Comparison of ENCODE assay signal across 15 mouse cellular contexts in the genomic region with DNA sequence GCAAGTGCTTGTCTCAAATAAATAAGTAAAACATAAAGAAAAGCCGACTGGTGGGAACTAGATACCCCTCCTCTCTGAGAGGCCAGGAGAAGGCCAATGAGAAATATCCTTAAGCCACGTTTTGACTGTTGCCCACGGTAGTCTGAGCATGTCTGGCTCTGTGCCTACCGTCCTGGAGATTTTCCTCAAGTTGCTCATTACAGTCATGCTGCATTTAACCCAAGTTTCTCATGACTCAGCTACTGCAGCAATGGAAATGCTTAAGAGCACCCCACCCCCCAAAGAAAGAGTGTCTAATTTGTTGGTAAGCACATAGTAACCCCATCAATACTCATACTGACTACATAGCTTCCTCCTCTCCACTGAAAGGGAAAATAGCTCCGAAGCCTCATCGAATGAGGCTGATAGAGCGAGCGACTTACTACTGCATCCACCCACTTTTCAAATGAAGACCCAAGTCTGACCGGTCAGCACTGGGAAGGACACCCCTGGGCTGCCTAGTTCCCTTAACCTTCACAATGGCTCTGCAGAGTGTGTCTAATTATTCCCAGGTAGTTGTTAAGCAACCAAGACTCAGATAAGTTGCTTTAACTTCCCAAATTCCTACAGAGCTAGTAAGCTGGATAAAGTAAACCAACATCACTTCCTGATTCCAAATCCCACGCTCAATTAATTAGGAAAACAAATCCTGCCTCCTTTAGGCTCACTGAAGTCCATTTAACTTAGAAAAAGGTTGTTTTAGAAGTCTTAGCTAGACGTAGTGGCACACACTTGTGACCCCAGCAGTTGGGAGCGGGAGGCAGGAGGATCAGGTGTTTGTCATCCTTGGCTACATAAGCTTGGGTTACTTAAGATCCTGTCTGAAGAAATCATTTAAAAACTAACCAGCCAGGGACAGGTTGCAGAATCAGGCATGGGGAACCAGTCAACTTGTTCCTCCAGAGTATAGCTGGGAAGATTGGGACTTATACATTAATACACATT. TPM values are rescaled to one million over a fixed set of nuclear protein-coding genes. Genes with fewer than 3 reads are reported as not detected.
DNase-seq lines count a peak whose midpoint lies in the region; ATAC-seq and TF ChIP-seq lines count a peak whose summit lies in the region.
"Had no signal": no experiment of that assay in that cellular context is flagged by ENCODE, and none has a peak within 500 bp of the region (broad histone marks: within the 10 kb centered on the region; RNA-seq: fewer than 3 reads in every experiment).

No protein-coding gene starts in this region.

- no peak for TF ChIP-seq POLR2A in lung, adult 2 months (IDR thresholded peaks at IDR 0.05; ENCODE audit: borderline replicate concordance, extremely low read depth, low read depth, low read length)
- TF ChIP-seq POLR2A in bone marrow, adult 2 months (IDR thresholded peaks at IDR 0.05; ENCODE audit: borderline replicate concordance, control insufficient read depth, low read depth, low read length) = no peak
- TF ChIP-seq POLR2A in kidney, adult 2 months (IDR thresholded peaks at IDR 0.05; ENCODE audit: low read depth, low read length) = no peak

- no peaks in the 10 kb centered on the region for H3K27me3 ChIP-seq in lung, embryonic 14.5 days (ENCODE audit: insufficient read depth, low read length)
- no peaks in the 10 kb centered on the region for H3K27me3 ChIP-seq in kidney, adult 2 months (replicated peaks; ENCODE audit: control insufficient read depth, insufficient read depth, low read length)
- no peaks in the 10 kb centered on the region for H3K27me3 ChIP-seq in forebrain, postnatal 0 days (ENCODE audit: insufficient read depth, low read length)
- H3K27me3 ChIP-seq in forebrain, embryonic 15.5 days = no peaks in the 10 kb centered on the region
- H3K27me3 ChIP-seq in heart, embryonic 12.5 days (replicated peaks) = no peaks in the 10 kb centered on the region
- H3K27me3 ChIP-seq: limb, embryonic 13.5 days; megakaryocyte, embryonic 14.5 days; neural tube, embryonic 15.5 days had no signal

- H3K27ac ChIP-seq in lung, embryonic 14.5 days (ENCODE audit: low read depth) = no peak overlapping the region
- H3K27ac ChIP-seq in bone marrow, adult 2 months (ENCODE audit: control insufficient read depth, insufficient read depth, low read depth, low read length, poor library complexity) = peak overlapping the region; percentile 49; the same call in 1 of the 2 replicates
- peak overlapping the region; percentile 21; the same call in 1 of the 2 replicates for H3K27ac ChIP-seq in kidney, adult 2 months (ENCODE audit: insufficient read depth, low read depth, low read length)
- H3K27ac ChIP-seq in forebrain, postnatal 0 days (ENCODE audit: low read depth, low read length) = no peak overlapping the region
- H3K27ac ChIP-seq in forebrain, embryonic 15.5 days (replicated peaks) = no peak overlapping the region
- no peak overlapping the region for H3K27ac ChIP-seq in heart, embryonic 12.5 days (ENCODE audit: poor library complexity, severe bottlenecking)
- H3K27ac ChIP-seq: limb, embryonic 13.5 days; neural tube, embryonic 15.5 days had no signal

- H3K9me3 ChIP-seq in lung, embryonic 14.5 days (ENCODE audit: low read depth, low read length) = no peaks in the 10 kb centered on the region
- no peaks in the 10 kb centered on the region for H3K9me3 ChIP-seq in forebrain, postnatal 0 days (ENCODE audit: low read length)
- H3K9me3 ChIP-seq in forebrain, embryonic 15.5 days = no peaks in the 10 kb centered on the region
- H3K9me3 ChIP-seq in heart, embryonic 12.5 days (replicated peaks) = no peaks in the 10 kb centered on the region
- H3K9me3 ChIP-seq: G1E; limb, embryonic 13.5 days; megakaryocyte, embryonic 14.5 days; neural tube, embryonic 15.5 days had no signal

- 0 out of 2 replicates have a peak, but pooled peaks cover 3% of the 10 kb centered on the region for H3K36me3 ChIP-seq in lung, embryonic 14.5 days (ENCODE audit: insufficient read depth)
- H3K36me3 ChIP-seq in kidney, adult 2 months (ENCODE audit: control insufficient read depth, insufficient read depth, low read length) = no peaks in the 10 kb centered on the region; the same call in 1 of the 2 replicates
- H3K36me3 ChIP-seq in forebrain, postnatal 0 days (ENCODE audit: insufficient read depth) = peaks cover 3% of the 10 kb centered on the region; the same call in 1 of the 2 replicates
- no peaks in the 10 kb centered on the region for H3K36me3 ChIP-seq in forebrain, embryonic 15.5 days
- peaks cover 4% of the 10 kb centered on the region for H3K36me3 ChIP-seq in heart, embryonic 12.5 days
- H3K36me3 ChIP-seq: limb, embryonic 13.5 days had no signal

- no peak overlapping the region for H3K9ac ChIP-seq in lung, embryonic 14.5 days
- no peak overlapping the region for H3K9ac ChIP-seq in forebrain, postnatal 0 days
- H3K9ac ChIP-seq in forebrain, embryonic 15.5 days (replicated peaks) = no peak overlapping the region
- no peak overlapping the region for H3K9ac ChIP-seq in heart, embryonic 12.5 days
- H3K9ac ChIP-seq: limb, embryonic 13.5 days; neural tube, embryonic 15.5 days had no signal

- H3K4me2 ChIP-seq in lung, embryonic 14.5 days = no peak overlapping the region
- no peak overlapping the region for H3K4me2 ChIP-seq in forebrain, postnatal 0 days (ENCODE audit: low read depth)
- H3K4me2 ChIP-seq in forebrain, embryonic 15.5 days (replicated peaks) = no peak overlapping the region
- no peak overlapping the region for H3K4me2 ChIP-seq in heart, embryonic 12.5 days
- H3K4me2 ChIP-seq: limb, embryonic 13.5 days; neural tube, embryonic 15.5 days had no signal

- TF ChIP-seq CTCF in lung, embryonic 14.5 days (IDR thresholded peaks at IDR 0.05; ENCODE audit: low read depth) = no peak
- no peak for TF ChIP-seq CTCF in lung, adult 2 months (IDR thresholded peaks at IDR 0.05; ENCODE audit: insufficient read depth, low read length)
- no peak for TF ChIP-seq CTCF in bone marrow, adult 2 months (IDR thresholded peaks at IDR 0.05; ENCODE audit: control insufficient read depth, insufficient read depth, low read length)
- no peak for TF ChIP-seq CTCF in kidney, adult 2 months (conservative IDR thresholded peaks at IDR 0.05; ENCODE audit: insufficient read depth, insufficient read length, low read depth, low read length)
- TF ChIP-seq CTCF in forebrain, postnatal 0 days (IDR thresholded peaks at IDR 0.05; ENCODE audit: low read depth) = no peak

- ATAC-seq in lung, embryonic 14.5 days (ENCODE audit: insufficient read depth) = no peak
- no peak for ATAC-seq in forebrain, postnatal 0 days
- ATAC-seq in forebrain, embryonic 15.5 days (replicated peaks) = no peak
- ATAC-seq in heart, embryonic 12.5 days (ENCODE audit: insufficient number of reproducible peaks, low FRiP score) = no peak

- WGBS in lung, embryonic 14.5 days = 69% methylated on average over 12 of the region's 12 CpGs
- WGBS in lung, adult 2 months = 74% methylated on average over 12 of the region's 12 CpGs
- 73% methylated on average over 12 of the region's 12 CpGs for WGBS in bone marrow, adult 2 months
- WGBS in kidney, adult 2 months = 36% methylated on average over 12 of the region's 12 CpGs
- WGBS in forebrain, postnatal 0 days = 74% methylated on average over 12 of the region's 12 CpGs
- WGBS in forebrain, embryonic 15.5 days = 79% methylated on average over 12 of the region's 12 CpGs
- 77% methylated on average over 12 of the region's 12 CpGs for WGBS in heart, embryonic 12.5 days

- peak; percentile 41 for DNase-seq in lung, embryonic 14.5 days
- no peak for DNase-seq in lung, adult 2 months
- peak; percentile 59 for DNase-seq in kidney, adult 2 months
- peak; percentile 54 to 59 for DNase-seq in kidney, postnatal 25 days
- DNase-seq in forebrain, postnatal 0 days = no peak
- DNase-seq: adrenal gland, postnatal 14 days; heart, postnatal 10 days; thymus, postnatal 14 days had no signal

- no peak overlapping the region for H3K4me3 ChIP-seq in lung, embryonic 14.5 days (ENCODE audit: low read depth, low read length)
- H3K4me3 ChIP-seq in lung, adult 2 months (replicated peaks; ENCODE audit: extremely low read depth, low read depth, low read length) = no peak overlapping the region
- H3K4me3 ChIP-seq in bone marrow, adult 2 months (replicated peaks; ENCODE audit: control insufficient read depth, low read depth, low read length) = no peak overlapping the region
- H3K4me3 ChIP-seq in kidney, adult 2 months (ENCODE audit: insufficient read depth, low read depth, low read length) = no peak overlapping the region
- H3K4me3 ChIP-seq in forebrain, postnatal 0 days (ENCODE audit: low read depth, low read length) = no peak overlapping the region
- no peak overlapping the region for H3K4me3 ChIP-seq in forebrain, embryonic 15.5 days
- H3K4me3 ChIP-seq in heart, embryonic 12.5 days = no peak overlapping the region
- H3K4me3 ChIP-seq: limb, embryonic 13.5 days; megakaryocyte, embryonic 14.5 days; neural tube, embryonic 15.5 days had no signal

- H3K4me1 ChIP-seq in lung, embryonic 14.5 days (ENCODE audit: insufficient read depth) = peaks cover 18% of the 10 kb centered on the region
- peaks cover 4% of the 10 kb centered on the region for H3K4me1 ChIP-seq in lung, adult 2 months (ENCODE audit: control insufficient read depth, insufficient read depth, low read length)
- H3K4me1 ChIP-seq in bone marrow, adult 2 months (ENCODE audit: control insufficient read depth, insufficient read depth, low read length) = peaks cover 1% of the 10 kb centered on the region; the same call in 1 of the 2 replicates
- peaks cover 11% of the 10 kb centered on the region; the same call in 1 of the 2 replicates for H3K4me1 ChIP-seq in kidney, adult 2 months (ENCODE audit: control insufficient read depth, insufficient read depth, low read length)
- H3K4me1 ChIP-seq in forebrain, postnatal 0 days (ENCODE audit: insufficient read depth) = peaks cover 7% of the 10 kb centered on the region; the same call in 1 of the 2 replicates
- H3K4me1 ChIP-seq in forebrain, embryonic 15.5 days = peaks cover 5% of the 10 kb centered on the region; the same call in 1 of the 2 replicates
- peaks cover 15% of the 10 kb centered on the region for H3K4me1 ChIP-seq in heart, embryonic 12.5 days (replicated peaks)

RNA-seq across cellular contexts. Expression of gene Inip, which starts 43.6 kb away (rescaled TPM):
- polyA plus RNA-seq in lung, embryonic 14.5 days (2014; fragmentation: Nextera tagmentation; extraction: Ambion mirVana) = 60.7 and 64.7 TPM in 2 replicates
- 6.8 and 8.9 TPM in 2 replicates for polyA plus RNA-seq in lung, adult 2 months (2012; rRNA removed)
- polyA plus RNA-seq in bone marrow, adult 2 months (2011; ENCODE audit: insufficient read depth, insufficient read length, low replicate concordance, missing spikeins) = 10.7 and 27.6 TPM in 2 replicates
- polyA plus RNA-seq in kidney, adult 2 months (2012; rRNA removed) = 5.7 and 7.5 TPM in 2 replicates
- 31.3 and 34.1 TPM in 2 replicates for total RNA-seq in forebrain, postnatal 0 days (2014; rRNA removed)
- 39.2 and 43.2 TPM in 2 replicates for polyA plus RNA-seq in forebrain, postnatal 0 days (2015; fragmentation: Nextera tagmentation; extraction: Ambion mirVana)
- polyA plus RNA-seq in forebrain, embryonic 15.5 days (2015; fragmentation: Nextera tagmentation; extraction: Ambion mirVana) = 77.2 and 80.6 TPM in 2 replicates
- polyA plus RNA-seq in heart, embryonic 12.5 days (2016; fragmentation: Nextera tagmentation; extraction: Ambion mirVana) = 43.9 and 47.1 TPM in 2 replicates

RNA-seq across cellular contexts. Expression of gene Snx30, which starts 47.9 kb away (rescaled TPM):
- polyA plus RNA-seq in lung, embryonic 14.5 days (2014; fragmentation: Nextera tagmentation; extraction: Ambion mirVana) = 9.8 and 10.6 TPM in 2 replicates
- 5.1 and 7.0 TPM in 2 replicates for polyA plus RNA-seq in lung, adult 2 months (2012; rRNA removed)
- 19.7 and 24.2 TPM in 2 replicates for polyA plus RNA-seq in bone marrow, adult 2 months (2011; ENCODE audit: insufficient read depth, insufficient read length, low replicate concordance, missing spikeins)
- 4.8 and 5.2 TPM in 2 replicates for polyA plus RNA-seq in kidney, adult 2 months (2012; rRNA removed)
- 22.7 and 31.4 TPM in 2 replicates for total RNA-seq in forebrain, postnatal 0 days (2014; rRNA removed)
- 9.8 and 16.9 TPM in 2 replicates for polyA plus RNA-seq in forebrain, postnatal 0 days (2015; fragmentation: Nextera tagmentation; extraction: Ambion mirVana)
- polyA plus RNA-seq in forebrain, embryonic 15.5 days (2015; fragmentation: Nextera tagmentation; extraction: Ambion mirVana) = 10.7 and 13.0 TPM in 2 replicates
- polyA plus RNA-seq in heart, embryonic 12.5 days (2016; fragmentation: Nextera tagmentation; extraction: Ambion mirVana) = 7.5 and 8.6 TPM in 2 replicates

Comparison
In these comparisons a context has a peak if more than half of its experiments do, and no peak if none do; other contexts are left out.
1. DNase-seq: peak in lung, embryonic 14.5 days (single experiment), kidney, adult 2 months (single experiment) and kidney, postnatal 25 days (2 of 2); none in lung, adult 2 months (single experiment) and forebrain, postnatal 0 days (single experiment).
2. H3K27ac ChIP-seq: peak in bone marrow, adult 2 months (single experiment) and kidney, adult 2 months (single experiment); none in lung, embryonic 14.5 days (single experiment), forebrain, postnatal 0 days (single experiment), forebrain, embryonic 15.5 days (single experiment) and heart, embryonic 12.5 days (single experiment).